Mouse (Mus musculus) mesoderm, embryonic 11.5 days (tissue): Measurements from ENCODE around the gene Syt8.
A peak's percentile ranks its signal among the peaks of the same experiment; 100 is the strongest.

Experiments used
- DNase-seq: peaks from one replicate; pipeline ENCODE4 v3.0.0-alpha.2; 2012; ENCODE audit warnings: low read depth, low spot score

Syt8 gene

DNA sequence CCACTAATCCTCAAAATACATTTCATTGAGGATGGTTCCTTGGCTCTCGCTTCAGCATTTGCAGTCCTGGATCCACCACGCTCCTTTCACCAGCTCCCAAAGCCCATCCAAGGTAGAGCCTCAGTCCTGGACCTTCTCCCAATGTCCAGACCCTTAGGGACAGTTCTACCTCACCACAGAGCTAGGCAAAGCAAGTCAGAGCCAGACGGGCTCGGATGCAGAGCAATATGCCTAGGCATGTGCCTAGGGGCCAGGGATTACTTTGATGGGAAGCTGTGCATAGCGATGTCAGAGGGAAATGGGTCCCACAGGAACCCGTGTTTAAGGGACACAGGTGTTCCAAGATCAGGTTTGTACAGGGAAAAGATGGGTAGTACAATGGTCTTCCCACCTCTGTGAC, 10.7 kb downstream of the Syt8 start:
- no peak for DNase-seq

DNA sequence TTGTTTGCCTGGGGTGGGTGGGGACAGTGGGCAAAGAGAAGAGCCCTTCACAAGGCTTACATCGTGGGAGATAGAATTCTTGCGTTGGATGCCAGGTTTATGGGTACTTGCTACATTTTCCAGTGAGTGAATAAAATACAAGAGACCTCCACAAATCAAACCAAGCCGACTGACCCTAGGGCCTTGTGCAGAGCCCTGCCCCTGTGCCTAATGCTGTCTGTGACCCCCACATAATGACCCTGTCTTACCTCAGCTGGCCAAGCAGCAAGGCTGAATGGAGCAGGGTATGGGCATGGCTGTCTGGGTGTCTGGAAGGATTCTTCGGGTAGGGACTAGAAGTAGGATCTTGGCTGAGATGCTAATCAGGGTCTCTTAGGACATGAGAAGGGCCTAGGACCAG, 11.6 kb downstream of the Syt8 start:
- no peak for DNase-seq

DNA sequence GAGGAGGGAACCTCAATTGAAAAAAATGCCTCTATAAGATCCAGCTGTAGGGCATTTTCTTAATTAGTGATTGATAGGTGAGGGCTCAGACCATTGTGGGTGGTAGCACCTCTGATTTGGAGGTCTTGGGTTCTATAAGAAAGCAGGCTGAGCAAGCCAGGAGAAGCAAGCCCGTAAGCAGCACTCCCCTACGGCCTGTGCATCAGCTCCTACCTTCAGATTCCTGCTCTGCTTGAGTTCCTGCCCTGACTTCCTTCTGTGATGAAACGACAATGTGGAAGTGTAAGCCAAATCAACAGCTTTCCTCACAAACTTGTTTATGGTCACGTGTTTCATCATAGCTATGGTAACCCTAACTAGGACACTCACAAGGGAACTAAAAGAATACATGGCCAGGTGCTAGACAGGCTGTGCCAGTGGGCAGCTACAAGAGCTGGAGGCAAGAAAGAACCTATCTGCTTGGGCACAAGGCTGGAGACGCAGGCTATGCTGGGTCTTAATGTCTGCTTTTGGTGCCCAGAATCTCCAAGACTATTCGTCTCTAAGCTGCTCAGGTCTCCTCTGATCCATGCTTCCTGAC, 14.5 kb downstream of the Syt8 start:
- no peak for DNase-seq

DNA sequence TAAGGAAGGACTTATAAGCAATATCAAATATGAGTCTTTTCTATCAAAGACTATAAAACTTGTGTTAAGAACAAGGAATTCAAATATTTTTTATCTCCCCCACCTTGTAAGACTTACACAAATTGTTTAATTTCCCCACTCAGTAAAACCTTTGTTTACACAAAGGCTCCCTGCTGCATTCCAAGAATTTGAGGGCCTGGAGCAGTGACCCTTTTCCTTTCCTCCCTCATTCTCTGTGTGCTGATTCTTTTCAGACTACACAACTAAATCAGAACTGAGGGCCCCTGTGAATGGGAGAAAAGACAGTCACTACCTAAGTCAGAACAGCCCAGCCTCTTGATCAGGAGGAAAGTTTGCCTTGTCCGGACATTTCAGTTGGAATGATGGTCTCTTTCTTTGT, 20.1 kb downstream of the Syt8 start:
- no peak for DNase-seq

DNA sequence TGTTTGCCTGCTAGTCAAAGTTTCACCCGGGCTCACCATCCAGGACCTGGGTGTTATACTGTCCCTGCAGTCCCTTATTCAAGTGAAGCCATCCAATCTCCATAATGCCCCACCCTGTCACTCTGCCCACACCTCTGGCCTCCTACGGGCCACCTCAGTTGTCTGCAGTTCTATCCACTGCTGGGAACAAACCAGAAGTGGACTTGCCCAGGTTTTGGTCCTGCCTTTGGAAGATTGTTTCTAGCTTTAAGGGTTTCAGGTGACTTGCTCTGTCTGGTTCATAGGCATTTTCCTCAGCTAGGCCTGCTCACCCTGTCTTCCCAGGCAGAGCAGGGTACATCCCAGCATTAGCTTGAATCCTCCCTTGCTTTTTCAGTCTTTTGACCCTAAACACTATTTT, 20.6 kb downstream of the Syt8 start:
- DNase-seq: no peak

DNA sequence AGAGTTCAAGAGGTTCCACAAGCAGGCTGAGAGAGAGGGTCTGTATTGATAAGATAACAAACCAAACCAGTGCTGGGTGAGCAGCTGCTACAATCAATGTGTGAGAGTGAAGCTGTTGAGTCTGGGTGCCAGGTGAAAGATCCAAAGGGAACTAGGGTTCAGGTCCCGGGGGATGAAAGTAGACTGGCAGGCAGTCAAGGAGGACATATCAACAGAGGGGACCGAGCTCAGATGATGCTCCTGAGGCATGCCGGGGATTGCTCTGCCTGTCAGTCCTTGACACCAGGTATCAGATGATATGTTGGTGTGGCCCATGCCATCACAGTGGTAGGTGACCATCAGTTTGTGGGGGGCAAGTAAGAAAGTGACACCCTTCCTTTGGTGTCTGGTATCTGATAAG, 22.2 kb downstream of the Syt8 start:
- no peak for DNase-seq

DNA sequence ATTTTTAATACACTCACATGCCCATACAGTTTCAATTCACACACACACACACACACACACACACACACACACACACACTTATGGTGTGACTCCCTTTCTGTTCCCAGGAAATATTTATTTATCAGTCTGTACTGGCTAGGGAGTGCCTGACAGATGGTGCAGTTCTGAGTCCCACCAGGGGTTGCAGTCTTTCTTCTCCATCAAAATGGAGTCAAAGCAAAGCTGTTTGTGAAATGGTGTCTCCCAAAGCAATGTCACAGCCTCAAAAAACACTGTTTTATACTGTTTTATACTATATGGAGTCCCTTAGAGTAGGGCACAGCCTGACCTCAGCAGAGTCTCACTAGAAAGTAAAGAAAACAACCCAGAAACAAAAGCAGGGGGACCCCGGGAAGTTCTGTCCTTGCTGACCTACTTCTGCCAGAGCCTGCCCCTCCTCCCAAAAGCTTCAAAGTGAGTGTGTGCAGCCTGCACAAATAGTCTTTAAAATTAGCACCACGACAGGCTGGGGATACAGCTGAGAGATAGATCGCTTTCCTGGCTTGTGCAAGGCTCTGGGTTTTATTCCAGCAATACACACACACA, 22.7 kb downstream of the Syt8 start:
- peak; percentile 44 for DNase-seq

DNA sequence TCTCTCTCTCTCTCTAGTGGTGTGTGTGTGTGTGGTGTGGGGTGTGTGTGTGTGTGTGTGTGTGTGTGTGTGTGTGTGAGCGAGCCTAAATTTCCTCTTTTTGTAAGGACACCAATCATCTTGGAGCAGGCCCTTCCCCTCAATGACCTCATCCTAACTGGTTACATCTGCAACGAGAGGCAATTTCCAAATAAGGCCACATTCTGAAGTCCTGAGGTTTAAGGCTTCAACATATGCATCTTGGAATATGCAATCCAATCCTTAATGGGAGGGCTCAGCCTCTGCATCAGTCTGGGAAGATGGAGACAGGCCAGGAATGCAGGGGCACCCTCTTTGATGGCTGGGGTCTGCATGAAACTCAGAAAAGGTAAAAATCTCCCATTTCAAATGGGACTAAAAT, 23.4 kb downstream of the Syt8 start:
- DNase-seq: peak; percentile 72

DNA sequence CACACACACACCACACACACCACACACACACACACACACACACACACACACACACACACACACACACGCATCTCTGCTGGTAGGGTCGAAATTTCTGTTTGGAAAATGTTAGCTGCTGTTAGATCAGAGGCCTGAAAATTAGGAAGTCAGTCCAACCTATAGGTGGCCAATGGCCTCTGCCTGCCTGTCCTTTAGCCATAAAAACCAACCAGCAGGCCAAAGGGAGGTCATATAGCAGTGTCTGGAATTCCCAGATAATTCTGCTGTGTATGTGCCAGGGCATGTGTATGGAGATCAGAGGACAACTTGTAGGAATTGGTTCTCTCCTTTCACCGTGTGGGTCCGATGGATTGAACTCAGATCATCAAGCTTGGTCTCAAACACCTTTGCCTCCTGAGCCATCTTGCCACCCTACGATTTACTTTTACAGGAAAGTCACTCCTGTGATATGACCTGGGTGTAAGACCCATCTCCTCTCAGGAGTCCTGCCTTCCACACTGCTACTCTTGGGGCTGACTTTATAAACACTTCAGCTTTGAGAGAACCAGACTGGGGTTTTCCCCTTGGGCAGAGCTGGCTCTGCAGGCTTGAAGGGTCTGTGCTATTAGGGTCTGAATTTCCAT, 24.1 kb downstream of the Syt8 start:
- DNase-seq: no peak

DNA sequence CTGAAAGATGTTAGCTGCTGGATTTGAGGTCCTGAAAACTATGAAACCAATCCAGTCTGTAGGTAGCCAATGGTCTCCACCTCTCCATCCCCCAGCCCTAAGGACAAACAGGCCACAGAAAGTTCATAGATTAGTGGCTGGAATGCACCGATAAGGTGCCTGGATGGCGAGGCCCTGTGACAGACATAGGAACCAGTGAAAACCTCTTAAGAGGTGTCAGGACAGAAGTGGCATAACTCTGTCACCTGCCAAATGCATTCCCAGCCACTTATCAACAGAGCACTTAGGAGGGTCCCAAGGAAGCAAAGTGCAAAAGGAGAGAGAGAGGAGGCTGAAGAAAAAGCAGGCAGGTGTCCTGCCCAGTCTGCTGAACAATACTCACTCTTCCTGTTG, 24.6 kb downstream of the Syt8 start:
- no peak for DNase-seq

DNA sequence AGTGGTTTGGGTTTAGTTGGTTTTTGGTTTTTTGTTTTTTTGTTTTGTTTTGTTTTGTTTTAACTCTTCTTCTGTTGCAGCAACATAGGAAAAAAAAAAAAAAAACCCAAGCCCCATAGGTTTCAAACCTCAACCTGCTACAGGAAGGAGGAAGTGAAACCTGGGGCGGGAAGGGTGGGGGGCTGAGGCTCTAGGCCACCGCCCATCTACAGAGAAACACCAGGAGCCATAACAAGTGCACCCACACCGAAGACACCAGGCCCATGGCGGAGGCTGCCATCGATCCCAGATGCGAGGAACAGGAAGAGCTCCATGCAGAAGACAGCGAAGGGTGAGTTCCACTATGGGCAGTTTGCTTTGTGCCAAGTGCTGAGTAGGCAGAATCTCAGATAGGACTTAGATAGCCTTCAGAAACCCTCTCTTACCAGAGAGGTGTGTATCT, 26.0 kb downstream of the Syt8 start, which contains the start of gene Lsp1:
Gene Lsp1, plus strand, starts transcription at position 174 of the 442 bp plus-strand sequence.
- no peak for DNase-seq

DNA sequence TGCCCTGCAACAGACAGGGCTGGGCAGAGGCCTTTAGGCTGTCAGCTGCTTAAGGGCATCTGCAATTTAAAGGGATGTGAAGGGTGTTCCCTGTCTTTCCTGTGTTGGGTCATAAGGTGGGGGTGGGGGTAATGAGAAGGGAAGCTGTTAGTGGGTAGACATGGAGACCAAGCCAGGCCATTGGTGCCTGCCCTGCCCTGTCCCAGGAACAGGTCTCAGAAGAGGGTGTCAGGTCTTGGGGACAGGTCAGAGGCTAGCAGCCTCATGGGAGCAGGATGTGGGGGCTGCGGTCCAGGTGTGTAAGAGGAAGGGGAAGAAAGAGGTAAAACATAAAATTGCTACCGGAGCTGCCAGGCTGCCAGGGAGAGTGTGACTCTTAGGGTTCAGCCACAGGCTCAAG, 26.8 kb downstream of the Syt8 start:
- DNase-seq: no peak

DNA sequence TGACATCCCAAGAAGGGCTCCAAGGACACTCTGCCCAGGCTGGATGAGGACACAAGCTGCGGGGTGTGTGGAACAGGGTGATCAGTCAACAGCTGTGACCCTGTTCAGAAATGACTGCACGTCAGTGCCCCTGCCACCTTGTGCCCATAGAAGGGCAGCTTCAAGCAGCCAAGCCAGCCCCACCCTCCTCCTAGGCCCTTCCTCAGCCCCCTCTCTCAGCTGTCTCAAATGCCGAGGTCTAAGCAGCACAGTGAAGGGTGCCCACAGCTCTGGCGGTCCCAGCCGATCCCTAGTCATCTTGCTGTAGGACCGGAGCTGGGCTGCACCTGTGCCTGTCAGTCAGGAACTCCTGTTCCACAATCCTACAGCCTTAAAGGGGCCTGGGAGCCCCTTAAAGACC, 27.5 kb downstream of the Syt8 start:
- DNase-seq: no peak

DNA sequence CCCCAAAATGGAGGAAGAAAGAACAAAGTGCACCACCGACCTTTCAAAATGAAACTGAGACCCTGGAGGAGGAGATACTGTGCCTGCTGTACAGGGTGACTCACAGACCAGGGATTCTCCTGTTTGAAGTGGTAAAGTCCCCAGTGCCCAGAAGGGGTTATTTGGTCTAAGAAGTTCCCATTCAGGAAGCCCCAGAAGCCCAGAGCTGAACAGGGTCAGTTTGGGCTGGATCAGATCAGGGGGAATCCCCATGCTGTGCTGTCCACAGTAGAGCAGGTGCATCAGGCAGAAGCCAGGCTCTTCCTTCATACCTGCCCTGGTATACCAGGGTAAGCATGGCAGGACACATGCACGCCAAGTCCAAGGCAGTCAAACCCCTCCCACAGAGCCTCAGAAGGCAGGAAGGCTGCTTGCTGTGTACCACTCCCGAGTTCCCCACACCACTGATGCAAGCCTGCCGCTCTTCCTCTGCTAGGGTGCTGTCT, 28.0 kb downstream of the Syt8 start:
- DNase-seq: no peak

DNA sequence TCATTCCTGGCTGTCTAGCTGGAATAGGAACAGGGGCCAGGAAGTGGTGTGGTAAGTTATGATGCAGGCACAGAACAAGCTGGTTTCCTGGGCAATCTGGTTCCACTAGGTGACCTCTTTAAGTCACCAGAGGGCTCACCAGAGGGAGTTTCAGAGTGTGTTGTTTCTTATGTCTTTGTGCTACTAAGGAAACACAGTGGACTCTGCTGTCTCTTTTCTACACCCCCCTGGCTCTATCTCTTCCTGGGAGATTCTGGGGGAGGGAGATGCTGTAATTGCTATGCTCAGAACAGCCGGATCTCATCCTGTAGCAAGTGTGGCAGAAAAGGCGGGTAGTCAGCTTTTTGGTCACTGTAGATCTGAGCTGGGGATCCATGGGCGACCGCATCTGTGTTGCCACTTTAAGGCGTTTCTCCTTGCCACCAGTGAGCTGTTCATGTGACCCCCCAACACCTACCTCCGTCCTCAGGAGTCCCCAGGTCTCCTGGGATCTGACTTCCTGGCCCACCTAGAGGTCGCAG, 35.6 kb downstream of the Syt8 start:
- no peak for DNase-seq

DNA sequence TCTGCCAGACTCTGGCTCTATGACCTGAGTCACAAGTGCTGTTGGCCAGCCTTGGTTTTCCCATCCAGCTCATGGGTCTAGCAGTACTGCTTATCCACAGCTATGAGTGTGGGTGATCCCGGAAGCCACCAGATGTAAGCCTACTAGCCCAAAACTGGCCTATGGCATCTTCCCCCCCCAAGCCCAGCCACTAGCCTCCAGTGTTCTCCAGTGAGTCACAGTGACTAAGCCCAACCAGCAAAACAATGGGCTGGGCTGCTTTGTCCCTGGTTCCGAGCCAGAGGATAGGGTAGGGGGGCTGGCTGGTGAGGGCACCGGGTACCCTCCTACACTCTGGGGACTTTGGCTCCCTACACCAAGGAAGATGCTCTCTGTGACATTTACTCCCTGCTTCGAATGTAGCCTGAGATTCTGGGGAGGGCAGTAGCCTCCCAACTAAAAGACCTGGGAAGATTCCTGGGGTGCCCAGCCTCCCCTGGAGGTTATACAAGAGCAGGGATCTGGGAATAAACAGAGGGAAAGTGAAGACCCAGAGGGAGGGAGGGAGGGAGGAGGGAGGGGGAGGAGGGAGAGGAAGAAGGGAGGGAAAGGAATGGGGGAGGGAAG, 36.3 kb downstream of the Syt8 start:
- DNase-seq: no peak

DNA sequence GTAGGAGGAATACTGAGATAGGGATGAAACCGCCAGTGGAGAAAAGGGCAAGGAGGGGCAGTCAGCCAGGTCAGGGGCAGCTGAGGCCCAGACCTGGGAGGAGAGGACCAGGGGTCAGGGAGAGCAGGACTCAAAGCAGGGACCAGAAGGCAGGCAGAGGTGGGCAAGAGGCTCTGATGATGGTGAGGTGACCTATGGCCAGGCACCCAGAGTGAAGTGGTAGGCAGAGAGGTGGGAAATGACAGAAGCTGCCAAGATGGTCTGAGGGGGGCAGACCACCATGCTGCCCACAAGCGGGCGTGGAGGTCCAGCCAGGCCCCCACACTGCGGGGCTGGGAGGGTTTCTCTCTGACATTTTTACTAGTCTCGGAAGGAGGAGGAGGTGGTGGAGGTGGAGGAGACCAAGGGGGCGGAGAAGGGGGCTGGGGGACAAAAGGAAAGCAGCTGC, 36.8 kb downstream of the Syt8 start:
- DNase-seq: no peak

DNA sequence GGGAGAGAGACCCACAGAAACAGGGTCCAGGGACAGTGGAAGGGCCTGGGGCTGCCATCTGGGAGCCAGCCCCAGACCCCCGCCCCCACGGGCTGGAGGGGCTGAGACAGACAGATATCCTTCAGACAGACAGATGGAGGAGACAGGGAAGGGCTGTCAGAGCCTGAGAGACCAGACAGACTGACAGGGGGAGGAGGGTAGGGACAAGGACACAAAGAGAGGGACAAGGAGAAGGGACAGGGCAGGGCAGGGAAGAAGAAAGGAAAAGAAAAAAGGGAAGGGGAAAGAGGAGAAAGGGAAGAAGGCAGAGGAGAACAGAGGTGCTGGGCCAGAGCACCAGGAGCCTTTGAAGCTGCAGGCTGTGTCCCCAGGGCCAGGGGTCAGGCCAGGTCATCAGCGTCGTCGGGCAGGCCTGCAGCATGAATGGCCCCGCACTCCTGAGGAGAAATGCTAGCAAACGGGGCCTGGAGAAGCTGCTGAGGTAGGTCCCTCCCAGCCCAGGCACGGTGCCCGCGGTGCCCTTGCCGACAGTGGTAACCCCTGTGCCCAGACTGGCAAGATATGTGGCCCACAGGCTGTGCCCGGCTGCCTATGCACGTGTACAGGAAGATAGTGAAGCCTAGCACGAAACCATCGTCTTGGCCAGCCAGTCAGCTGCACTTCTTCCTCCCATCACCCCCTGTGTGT, 37.4 kb downstream of the Syt8 start:
- no peak for DNase-seq

DNA sequence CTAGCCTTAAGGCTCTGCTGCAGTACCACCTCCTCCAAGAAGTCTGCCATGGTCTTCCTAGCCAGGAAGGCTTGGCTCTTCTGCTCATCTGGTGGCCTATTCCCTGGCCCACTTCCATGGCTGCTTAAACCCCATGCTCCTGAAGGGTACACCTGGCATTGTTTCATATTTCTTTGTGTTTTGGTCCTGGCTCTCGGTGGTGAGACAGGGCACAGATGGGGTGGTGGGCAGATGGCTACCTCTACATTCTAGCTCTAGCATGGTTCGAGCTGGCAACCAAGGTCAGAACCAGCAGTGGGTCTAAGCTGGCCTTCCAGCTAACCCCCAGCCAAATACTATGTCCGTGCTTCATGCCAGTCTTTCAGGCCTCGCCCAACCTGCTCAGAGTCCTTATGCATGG, 38.3 kb downstream of the Syt8 start:
- no peak for DNase-seq

DNA sequence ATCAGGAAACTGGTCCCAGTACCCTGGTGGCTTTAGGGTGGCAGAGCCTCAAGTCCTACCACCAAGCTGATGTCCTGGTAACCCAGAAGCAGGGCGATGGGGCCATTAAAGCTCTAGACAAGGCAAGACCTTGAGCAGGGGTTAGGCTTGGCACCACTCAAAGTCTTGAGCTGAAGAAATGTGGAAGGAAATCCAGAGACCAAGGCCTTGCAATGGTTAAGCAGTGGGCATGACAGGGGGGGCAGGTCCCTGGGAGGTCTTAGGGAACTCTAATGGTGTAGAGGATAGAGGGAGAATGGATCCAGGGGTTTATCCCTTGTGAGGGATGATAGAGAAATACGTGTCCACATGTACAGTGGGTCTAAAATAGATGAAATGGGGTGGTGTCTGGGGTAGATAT, 38.8 kb downstream of the Syt8 start:
- DNase-seq: no peak

DNA sequence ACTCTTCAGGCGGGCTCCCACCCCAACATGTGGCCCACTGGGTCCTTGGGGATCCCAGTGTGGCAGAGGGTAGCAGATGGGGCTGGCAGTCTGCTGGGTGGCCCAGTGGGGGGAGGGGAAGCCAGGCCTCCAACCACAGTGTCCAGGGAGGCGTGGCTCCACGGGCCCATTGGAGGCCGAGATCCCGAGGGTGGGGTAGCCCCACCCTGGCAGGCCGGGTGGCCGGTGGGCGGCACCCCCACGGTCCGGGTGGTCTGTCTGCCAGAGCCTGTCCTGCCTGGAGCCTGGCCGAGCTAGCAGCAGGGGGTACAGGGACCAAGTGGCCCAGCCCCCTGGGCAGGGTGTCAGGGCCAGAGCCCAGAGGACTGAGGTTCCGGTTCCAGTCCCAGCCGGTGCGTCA, 40.1 kb downstream of the Syt8 start:
- no peak for DNase-seq

DNA sequence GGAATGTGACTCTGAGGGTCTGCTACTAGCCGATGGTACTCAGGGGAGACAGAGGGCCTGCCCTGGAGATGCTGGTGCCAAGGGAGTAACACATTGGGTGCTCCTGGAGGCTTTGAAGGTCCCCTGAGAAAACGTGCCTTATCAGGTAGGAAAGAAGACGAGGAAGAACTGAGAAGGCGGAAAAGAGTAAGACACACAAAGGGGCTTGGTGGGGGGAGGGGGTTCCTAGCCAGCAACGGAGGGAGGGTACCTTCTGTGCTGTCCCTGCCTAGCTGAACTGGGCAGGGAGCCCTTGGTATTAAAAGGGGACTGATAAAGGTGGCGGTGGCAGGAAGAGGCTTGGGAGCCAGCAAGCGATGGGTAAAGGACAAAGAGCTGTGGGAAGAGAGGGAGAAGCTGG, 41.0 kb downstream of the Syt8 start:
- DNase-seq: no peak
